Mouse (Mus musculus): ENCODE measurements around the gene Gpam.
A peak's percentile ranks its signal among the peaks of the same experiment; 100 is the strongest.

The Gpam gene

GRCm38 (mm10) chr19:55139301-55139700 lies 12.3 kb upstream of the Gpam start:
- no peak for DNase-seq (ENCODE audit: low spot score)

DNA sequence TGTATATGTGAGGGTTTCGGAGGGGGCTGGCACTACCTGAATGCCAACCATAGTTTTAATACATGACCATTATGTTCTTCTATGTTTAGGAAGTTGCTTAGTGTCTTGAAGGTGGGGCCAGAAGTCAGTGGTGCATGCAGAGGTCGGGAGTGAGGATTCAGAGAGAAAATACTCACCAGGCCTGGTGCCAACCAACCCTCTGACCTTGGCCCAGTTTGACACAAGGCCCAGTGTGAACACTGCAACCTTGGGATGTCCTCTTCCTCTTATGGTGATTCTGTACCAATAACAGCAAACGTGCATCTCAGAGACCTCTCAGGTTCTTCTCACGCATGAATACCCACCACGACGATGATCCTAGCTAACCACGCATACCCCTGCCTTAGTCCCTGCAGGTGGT lies 11.5 kb upstream of the Gpam start:
- DNase-seq (ENCODE audit: low spot score), result no peak

GRCm38 (mm10) chr19:55137884-55138283 lies 10.8 kb upstream of the Gpam start:
- no peak for DNase-seq (ENCODE audit: low spot score)

DNA sequence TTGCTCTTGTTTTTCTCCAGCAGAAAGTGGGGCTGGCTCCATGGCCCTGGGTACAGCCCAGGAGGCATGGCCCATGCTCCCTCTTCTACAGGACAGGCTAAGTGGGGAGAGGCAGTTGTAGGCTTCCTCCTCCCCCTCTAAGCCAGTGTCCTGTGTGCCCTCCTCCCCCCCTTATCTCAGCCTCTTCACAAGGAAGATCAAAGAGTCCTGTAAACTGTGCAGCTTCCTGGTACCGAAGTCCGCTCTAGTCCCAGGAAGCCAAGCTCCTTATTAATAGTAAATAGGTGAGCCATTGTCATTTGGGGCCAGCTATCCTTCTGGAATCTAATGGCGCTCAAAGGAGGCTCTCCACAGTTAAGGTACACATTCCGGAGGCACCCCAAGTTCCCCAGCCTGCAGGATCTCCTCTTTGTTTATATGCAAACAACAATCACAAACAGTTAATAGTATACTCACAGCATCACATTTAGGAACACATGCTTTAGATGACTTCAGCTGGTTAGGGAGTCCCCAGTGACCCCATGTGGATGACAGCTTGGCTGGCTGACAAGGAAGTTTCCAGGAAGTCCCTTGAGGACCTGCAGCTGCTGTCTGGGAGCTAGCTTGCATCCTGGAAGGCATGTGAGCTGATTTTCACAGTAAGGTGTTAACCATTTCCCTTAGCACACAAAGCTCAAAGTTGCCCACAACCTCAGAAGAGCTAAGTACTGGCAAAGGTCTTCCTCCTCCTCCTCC lies 9.8 kb upstream of the Gpam start:
- DNase-seq (ENCODE audit: low spot score), result peak; percentile 76

DNA sequence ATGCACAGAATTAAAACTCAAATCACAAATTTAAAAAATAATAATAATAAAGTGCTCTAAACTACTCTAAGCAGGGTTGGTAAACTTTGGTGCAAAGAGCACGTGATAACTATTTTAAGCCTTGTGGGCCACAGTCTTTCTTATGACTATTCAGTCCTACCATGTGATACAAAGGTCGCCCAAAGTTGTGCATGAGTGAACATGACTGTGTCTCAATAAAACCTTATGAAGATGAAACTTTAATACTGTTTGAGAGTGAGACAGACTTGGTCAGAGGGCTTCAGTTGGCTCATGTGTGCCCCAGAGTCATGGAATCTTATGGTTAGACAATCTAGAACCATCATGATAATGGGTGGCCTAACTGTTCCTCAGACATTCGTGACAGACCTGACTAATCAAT lies 8.9 kb upstream of the Gpam start:
- DNase-seq (ENCODE audit: low spot score), result no peak

- DNase-seq (ENCODE audit: low spot score), result no peak
Measured at GRCm38 (mm10) chr19:55134521-55134920, 7.5 kb upstream of the Gpam start.

GRCm38 (mm10) chr19:55132476-55132875 lies 5.4 kb upstream of the Gpam start:
- DNase-seq (ENCODE audit: low spot score), result no peak

GRCm38 (mm10) chr19:55131747-55132146 lies 4.7 kb upstream of the Gpam start:
- no peak for DNase-seq (ENCODE audit: low spot score)

GRCm38 (mm10) chr19:55128469-55128868 lies 1.4 kb upstream of the Gpam start:
- DNase-seq (ENCODE audit: low spot score), result no peak

DNA sequence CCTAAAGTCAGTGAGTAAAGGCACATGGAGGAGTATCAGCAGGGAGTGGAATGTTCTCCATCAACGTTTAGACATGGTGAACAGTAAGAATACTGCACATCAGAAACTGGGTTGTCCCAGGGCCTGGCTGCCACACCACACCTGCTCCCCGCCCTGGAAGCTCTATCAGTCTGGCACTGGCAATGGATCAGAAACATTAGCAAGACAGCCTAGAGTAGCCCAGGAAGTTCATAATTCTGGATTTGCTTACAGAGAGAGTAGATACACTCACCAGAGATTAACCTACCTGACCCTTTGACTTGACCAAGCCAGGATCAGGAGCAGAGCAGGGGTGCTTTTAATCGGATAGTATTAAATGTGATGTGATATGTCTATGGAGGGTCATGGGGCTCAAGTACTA lies 1.6 kb downstream of the Gpam start:
- DNase-seq (ENCODE audit: low spot score), result no peak

DNA sequence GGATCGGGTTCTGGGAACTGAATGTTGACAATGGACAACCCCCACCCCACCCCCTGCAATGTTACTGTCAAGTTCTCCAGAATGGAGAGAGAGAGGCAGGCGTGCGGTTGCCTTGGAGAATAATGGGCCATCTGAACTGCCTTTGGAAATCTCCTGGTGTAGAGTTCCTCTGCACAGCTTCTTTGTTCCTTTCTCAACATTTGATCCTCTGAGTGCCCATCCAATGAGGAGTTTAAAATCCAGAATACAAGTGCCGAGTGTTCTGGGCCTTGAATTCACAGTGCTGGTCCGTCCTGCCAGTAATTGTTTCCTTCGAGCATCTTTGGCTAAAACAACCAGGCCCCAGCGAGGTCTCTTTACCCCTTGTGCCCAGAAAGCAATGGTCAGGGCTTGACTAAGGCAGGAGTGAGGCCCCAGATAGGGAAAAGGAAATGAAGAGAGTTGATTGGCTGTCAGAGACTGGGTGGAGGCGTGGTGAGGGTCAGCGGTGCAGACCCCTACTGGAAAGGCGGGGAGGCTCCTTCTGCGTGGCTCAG lies 4.0 kb downstream of the Gpam start:
- DNase-seq (ENCODE audit: low spot score), result no peak

GRCm38 (mm10) chr19:55122351-55122980 lies 4.6 kb downstream of the Gpam start:
- DNase-seq (ENCODE audit: low spot score), result no peak

DNA sequence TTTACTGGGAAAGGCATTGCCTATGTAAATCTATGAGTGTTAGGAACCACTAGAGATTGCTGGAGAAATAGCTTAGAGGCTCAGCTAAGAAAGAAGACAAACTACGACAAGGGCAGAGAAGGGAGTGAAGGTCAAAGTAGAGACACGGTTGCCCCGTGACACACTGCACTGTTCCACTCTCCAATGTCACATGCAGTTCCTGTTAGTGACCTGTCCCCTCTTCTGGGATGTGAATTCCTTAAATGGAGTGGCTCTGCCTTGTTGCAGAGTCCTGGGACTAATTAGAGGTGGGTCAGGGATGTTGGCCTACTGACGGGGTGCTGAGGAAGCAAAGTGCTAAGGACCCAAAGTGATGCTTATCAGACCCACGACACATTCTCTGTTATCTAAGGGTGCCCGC lies 5.2 kb downstream of the Gpam start:
- DNase-seq (ENCODE audit: low spot score), result no peak

DNA sequence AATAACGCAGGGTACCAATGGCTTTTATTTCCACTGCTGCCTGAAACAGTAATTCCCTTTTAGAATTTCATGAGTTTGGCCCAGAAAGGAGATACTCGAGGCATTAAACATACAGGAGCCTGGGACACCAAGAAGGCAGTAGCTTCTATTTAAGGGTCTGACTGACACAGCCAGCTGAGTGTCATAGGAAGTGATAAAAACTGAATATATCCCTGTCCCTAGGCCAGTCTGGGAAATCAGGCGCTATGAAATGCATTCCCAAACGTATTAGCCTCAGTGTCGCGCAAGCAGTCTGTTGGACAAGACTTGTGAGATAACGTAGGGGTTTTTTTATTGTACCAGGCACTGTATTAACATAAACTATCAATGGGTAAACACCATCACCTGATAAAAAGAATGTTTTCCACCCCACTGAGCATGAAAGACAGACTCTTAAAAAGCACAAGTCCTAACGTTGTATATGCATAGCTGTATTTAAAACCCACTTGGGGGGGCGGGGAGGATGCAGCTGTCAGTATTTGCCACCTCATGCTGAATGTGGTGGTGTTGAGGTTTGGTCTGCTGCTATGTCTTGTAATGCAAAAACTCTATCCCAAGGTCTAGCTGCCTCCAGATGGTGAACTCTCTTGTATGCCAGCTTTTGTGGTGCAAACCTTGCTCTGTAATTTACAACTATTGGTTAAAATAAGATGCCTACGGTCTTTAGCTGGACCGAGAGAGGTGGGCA lies 6.4 kb downstream of the Gpam start:
- DNase-seq (ENCODE audit: low spot score), result no peak

DNA sequence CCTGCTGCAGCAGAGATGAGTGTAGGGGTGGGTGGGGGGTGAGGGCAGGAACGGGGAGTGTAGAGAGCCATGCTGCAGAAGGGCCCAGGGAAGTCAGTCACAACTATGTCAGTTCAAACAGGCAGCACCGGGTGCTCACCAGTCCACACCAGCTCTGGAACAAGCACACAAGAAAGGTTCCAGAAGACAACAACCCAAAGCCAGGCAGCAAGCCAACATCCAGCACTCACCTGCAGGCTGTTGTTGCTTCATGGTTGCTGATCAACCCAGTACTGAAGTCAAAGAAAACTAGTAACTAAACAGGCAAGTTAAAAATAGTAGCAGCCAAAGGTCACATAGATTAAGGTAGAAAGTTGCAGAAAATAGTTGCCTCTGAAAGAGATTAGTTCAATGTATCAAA lies 7.5 kb downstream of the Gpam start:
- DNase-seq (ENCODE audit: low spot score), result peak; percentile 68

GRCm38 (mm10) chr19:55117991-55118390 lies 9.0 kb downstream of the Gpam start:
- DNase-seq (ENCODE audit: low spot score), result no peak

DNA sequence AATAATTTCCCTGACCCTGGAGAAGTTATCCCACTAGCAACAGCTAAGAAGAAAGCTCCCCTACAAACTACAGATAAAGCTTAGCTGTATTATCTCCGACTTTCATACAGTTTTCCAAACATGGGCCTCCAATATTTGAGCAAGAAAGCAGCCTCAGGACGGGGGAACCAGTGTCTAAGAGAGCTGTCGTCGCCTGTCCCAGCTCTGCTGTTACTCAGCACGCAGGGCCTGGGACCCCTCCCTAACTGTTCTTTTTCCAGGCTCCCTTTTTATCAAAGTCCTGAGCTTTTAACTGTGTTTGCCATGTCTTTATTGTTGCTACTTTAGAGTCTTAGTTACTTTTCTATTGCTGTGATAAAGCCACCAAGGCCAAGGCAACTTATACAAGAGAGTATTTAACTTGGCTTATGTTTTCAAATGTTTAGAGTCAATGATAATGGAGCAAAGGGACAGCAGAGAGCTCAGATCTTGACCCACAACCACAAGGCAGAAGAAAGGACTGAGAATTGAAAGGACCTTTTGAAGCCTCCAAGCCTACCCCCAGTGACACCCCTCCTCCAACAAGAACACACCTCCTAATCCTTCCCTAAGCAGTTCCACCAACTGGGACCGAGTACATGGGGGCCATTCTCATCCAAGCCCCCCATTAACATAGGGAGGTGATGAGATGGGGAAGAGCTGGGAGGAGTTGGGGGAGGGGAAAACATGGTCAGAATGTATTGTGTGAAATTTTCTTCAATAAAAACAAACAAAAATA lies 9.8 kb downstream of the Gpam start:
- no peak for DNase-seq (ENCODE audit: low spot score)

DNA sequence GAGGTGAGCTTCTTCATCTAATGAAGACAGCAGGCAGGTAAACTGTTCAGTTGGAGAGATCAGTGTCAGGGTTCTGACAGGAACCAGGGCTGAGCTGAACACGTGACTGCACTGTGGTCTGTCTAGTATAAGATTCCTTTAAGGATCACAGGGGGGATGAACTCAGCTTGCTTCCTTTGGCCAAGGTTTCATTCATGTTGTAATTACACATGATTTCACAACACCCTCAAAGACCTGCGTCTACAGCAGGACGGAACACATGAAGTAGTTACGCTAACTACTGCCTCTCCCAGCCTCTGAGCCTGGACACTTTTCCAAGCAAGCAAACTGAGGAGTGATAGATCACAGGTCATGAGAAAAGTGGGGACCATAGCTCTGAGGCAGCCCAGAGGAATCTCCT lies 11.5 kb downstream of the Gpam start:
- no peak for DNase-seq (ENCODE audit: low spot score)

DNA sequence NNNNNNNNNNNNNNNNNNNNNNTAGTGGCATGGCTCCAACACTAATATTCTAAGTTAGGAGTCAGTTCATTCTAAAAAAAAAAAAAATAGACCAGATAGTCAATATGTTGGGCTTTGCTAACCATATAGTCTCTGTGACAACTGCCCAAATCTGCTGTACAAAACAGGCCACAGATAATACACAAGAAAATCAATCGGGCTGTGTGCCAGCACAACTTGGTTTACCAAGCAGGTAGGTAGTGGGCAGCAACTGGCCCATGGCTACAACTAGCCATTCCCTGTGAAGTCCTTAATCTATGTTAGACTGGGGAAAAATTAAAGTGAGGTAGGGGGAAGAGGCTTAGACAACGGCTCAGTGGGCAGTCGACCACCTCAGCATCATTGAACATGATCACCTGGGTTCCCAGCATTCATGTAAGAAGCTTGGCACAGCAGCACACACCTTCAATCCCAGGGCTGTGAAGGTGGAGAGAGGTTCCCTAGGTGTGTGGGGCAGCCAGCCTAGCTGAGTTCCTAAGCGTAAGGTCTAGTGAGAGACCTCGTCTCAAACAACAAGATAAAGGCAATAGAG lies 12.1 kb downstream of the Gpam start:
- DNase-seq (ENCODE audit: low spot score), result no peak

- DNase-seq (ENCODE audit: low spot score), result peak; percentile 79
Measured at GRCm38 (mm10) chr19:55107896-55108295, 19.1 kb downstream of the Gpam start.

DNA sequence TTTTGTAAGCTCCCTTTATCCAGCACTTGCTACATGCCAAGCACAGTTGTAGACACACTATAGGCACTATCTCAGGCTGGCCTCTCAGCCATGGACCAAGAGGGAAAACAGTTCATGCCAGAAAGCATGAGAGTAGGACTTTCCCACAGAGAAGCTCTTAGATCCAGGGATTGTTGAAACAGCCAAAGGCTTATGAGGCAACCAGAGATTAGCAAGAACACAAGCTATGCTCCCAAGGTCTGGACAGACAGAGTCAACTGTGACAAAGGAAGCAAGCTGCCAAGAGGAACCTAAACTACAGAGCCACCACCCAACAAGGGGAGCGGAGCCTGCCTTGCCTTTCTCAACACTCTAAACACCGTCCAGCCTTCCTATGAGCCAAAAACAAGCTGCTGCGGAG lies 21.1 kb downstream of the Gpam start:
- DNase-seq (ENCODE audit: low spot score), result no peak
